Mouse (Mus musculus) adipocyte (in vitro differentiated cells): ENCODE data around the gene Ccdc62.
A peak's percentile ranks its signal among the peaks of the same experiment; 100 is the strongest.

Source experiments
- DNase-seq: peaks from one replicate; pipeline ENCODE4 v3.0.0-alpha.2; 2016; ENCODE audit warnings: low spot score

Gene Ccdc62

GRCm38 (mm10) chr5:123930508-123930989, at the start of gene Ccdc62:
Gene Ccdc62 (plus strand): TSS chr5:123930679.
- DNase-seq, result peak; percentile 90

- DNase-seq, result no peak
These were observed 49.7 kb upstream of the Ccdc62 start for GRCm38 (mm10) chr5:123880778-123881177.

- no peak for DNase-seq
These were observed 46.6 kb upstream of the Ccdc62 start for GRCm38 (mm10) chr5:123883891-123884290.

GRCm38 (mm10) chr5:123884332-123884731, 46.1 kb upstream of the Ccdc62 start:
- DNase-seq, result no peak

- DNase-seq, result no peak
These were observed 44.1 kb upstream of the Ccdc62 start for GRCm38 (mm10) chr5:123886365-123886764.

- DNase-seq, result no peak
These were observed 40.2 kb upstream of the Ccdc62 start for GRCm38 (mm10) chr5:123890312-123890711.

GRCm38 (mm10) chr5:123890987-123891386, 39.5 kb upstream of the Ccdc62 start:
- no peak for DNase-seq

GRCm38 (mm10) chr5:123891669-123892068, 38.8 kb upstream of the Ccdc62 start:
- DNase-seq, result peak; percentile 40

- no peak for DNase-seq
These were observed 37.0 kb upstream of the Ccdc62 start for GRCm38 (mm10) chr5:123893520-123893919.

GRCm38 (mm10) chr5:123896395-123896794, 34.1 kb upstream of the Ccdc62 start:
- no peak for DNase-seq

- no peak for DNase-seq
These were observed 33.1 kb upstream of the Ccdc62 start for GRCm38 (mm10) chr5:123897352-123897751.

GRCm38 (mm10) chr5:123904059-123904672, 26.3 kb upstream of the Ccdc62 start:
- DNase-seq, result no peak

- DNase-seq, result peak; percentile 54
These were observed 24.1 kb upstream of the Ccdc62 start for GRCm38 (mm10) chr5:123906146-123906975.

- peak; percentile 98 for DNase-seq
These were observed 23.4 kb upstream of the Ccdc62 start, which contains the start of gene Denr for GRCm38 (mm10) chr5:123906976-123907630. Gene Denr (plus strand): TSS chr5:123907175.

- no peak for DNase-seq
These were observed 22.9 kb upstream of the Ccdc62 start for GRCm38 (mm10) chr5:123907631-123907977.

- no peak for DNase-seq
These were observed 15.6 kb upstream of the Ccdc62 start for GRCm38 (mm10) chr5:123914852-123915251.

- DNase-seq, result no peak
These were observed 8.4 kb upstream of the Ccdc62 start for GRCm38 (mm10) chr5:123922112-123922511.

GRCm38 (mm10) chr5:123927118-123927517, 3.4 kb upstream of the Ccdc62 start, which contains the start of gene Gm43518:
Gene Gm43518 (plus strand): TSS chr5:123927418.
- DNase-seq, result no peak

GRCm38 (mm10) chr5:123931131-123931530, 652 bp downstream of the Ccdc62 start:
- no peak for DNase-seq

- no peak for DNase-seq
These were observed 2.4 kb downstream of the Ccdc62 start for GRCm38 (mm10) chr5:123932927-123933326.

- DNase-seq, result no peak
These were observed 3.1 kb downstream of the Ccdc62 start for GRCm38 (mm10) chr5:123933556-123933955.

GRCm38 (mm10) chr5:123933957-123934591, 3.6 kb downstream of the Ccdc62 start:
- no peak for DNase-seq
